Mouse (Mus musculus) forebrain, embryonic 13.5 days (tissue): ENCODE measurements around the gene Tox2. TPM values are rescaled to one million over a fixed set of nuclear protein-coding genes. Genes with fewer than 3 reads are reported as not detected.

Experiments
- ATAC-seq: fragments of 200-750 bp; cut with Nextera tagmentation; 2 replicates; pipeline ENCODE4 v1.8.0; 2017
- H3K27ac ChIP-seq: fragments of 300-500 bp; sonication (generic); 2 replicates; pipeline ENCODE4 v1.5.1; 2015; ENCODE audit warnings: inconsistent platforms, mild to moderate bottlenecking, moderate library complexity
- H3K27me3 ChIP-seq: fragments of 300-500 bp; sonication (generic); 2 replicates; pipeline ENCODE4 v1.6.1; 2015; ENCODE audit warnings: mild to moderate bottlenecking, inconsistent platforms
- H3K36me3 ChIP-seq: fragments of 300-500 bp; sonication (generic); 2 replicates; pipeline ENCODE4 v1.6.1; 2015; ENCODE audit warnings: mild to moderate bottlenecking, inconsistent platforms; ENCODE audit not compliant: poor library complexity, severe bottlenecking
- H3K4me1 ChIP-seq: fragments of 300-500 bp; sonication (generic); 2 replicates; pipeline ENCODE4 v1.6.1; 2015; ENCODE audit warnings: inconsistent platforms
- H3K4me2 ChIP-seq: fragments of 300-500 bp; sonication (generic); 2 replicates; pipeline ENCODE4 v1.6.1; 2015; ENCODE audit warnings: inconsistent platforms, mild to moderate bottlenecking, moderate library complexity
- H3K4me3 ChIP-seq: fragments of 300-500 bp; sonication (generic); 2 replicates; pipeline ENCODE4 v1.5.1; 2015; ENCODE audit warnings: mild to moderate bottlenecking, inconsistent platforms
- H3K9ac ChIP-seq: fragments of 300-500 bp; sonication (generic); 2 replicates; pipeline ENCODE4 v1.6.1; 2015; ENCODE audit warnings: mild to moderate bottlenecking, inconsistent platforms
- H3K9me3 ChIP-seq: fragments of 300-500 bp; sonication (generic); replicated peaks from 2 replicates; pipeline ENCODE4 v1.6.1; 2016; ENCODE audit warnings: inconsistent platforms
- WGBS: fragments of 180-500 bp; shearing (Covaris S2); methylation state at CpG from one replicate; pipeline ENCODE4 v1.1.7; 2015; 5-methylcytosine and 5-hydroxymethylcytosine counted together
- polyA plus RNA-seq: library from polyadenylated mRNA; unstranded; fragments of >200 nt; fragmentation: Nextera tagmentation; extraction: Ambion mirVana; gene quantifications from 2 replicates; pipeline ENCODE4 v1.2.1, GENCODE M21; 2015

Gene Tox2
- polyA plus RNA-seq, 1 experiment from 2014 or later = 17.9 TPM

GRCm38 (mm10) chr2:163332368-163333055 lies 129.6 kb downstream of the Tox2 start:
- ATAC-seq = peak; percentile 33; the same call in 1 of the 2 replicates

GRCm38 (mm10) chr2:163340263-163340662 lies 137.3 kb downstream of the Tox2 start:
- Histone ChIP-seq H3K4me2 (no peak overlapping the region), H3K27me3 (peaks cover 59% of the 10 kb centered on the region), H3K4me1 (peaks cover 8% of the 10 kb centered on the region; the same call in 1 of the 2 replicates), H3K9ac (no peak overlapping the region), H3K9me3 (no peaks in the 10 kb centered on the region), H3K36me3 (no peaks in the 10 kb centered on the region), H3K27ac (no peak overlapping the region), H3K4me3 (no peak overlapping the region)
- ATAC-seq = peak; percentile 83
- 19% methylated on average over 9 of the region's 9 CpGs for WGBS

More at GRCm38 (mm10) chr2:163332368-163333055, 129.6 kb downstream of the Tox2 start:
- H3K36me3 ChIP-seq = no peaks in the 10 kb centered on the region
- H3K4me3 ChIP-seq = no peak overlapping the region
- 73% methylated on average over 13 of the region's 13 CpGs for WGBS
- H3K9ac ChIP-seq = no peak overlapping the region
- H3K4me2 ChIP-seq = no peak overlapping the region
- no peak overlapping the region for H3K27ac ChIP-seq
- no peaks in the 10 kb centered on the region for H3K9me3 ChIP-seq
- peaks cover 23% of the 10 kb centered on the region for H3K27me3 ChIP-seq
- H3K4me1 ChIP-seq = no peaks in the 10 kb centered on the region

DNA sequence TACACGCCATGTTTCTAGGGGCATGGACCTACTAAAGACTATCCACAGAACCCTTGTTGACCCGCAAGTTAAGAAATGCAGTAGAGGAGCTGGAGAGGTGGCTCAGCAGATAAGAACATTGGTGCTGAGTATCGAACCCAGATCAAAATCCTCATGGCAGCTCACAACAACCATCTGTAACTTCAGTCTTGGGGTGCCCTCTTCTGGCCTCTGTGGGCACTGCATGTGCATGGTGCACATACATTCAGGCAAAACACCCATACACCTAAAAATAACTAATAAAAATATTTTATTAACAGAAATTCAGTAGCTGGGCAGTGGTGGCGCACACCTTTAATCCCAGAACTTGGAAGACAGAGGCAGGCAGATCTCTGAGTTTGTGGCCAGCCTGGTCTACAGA lies 140.7 kb downstream of the Tox2 start:
- H3K9me3 ChIP-seq = no peaks in the 10 kb centered on the region
- no peaks in the 10 kb centered on the region for H3K36me3 ChIP-seq
- H3K4me3 ChIP-seq = no peak overlapping the region
- H3K4me2 ChIP-seq = no peak overlapping the region
- peaks cover 34% of the 10 kb centered on the region for H3K27me3 ChIP-seq
- no peak overlapping the region for H3K27ac ChIP-seq
- peaks cover 8% of the 10 kb centered on the region; the same call in 1 of the 2 replicates for H3K4me1 ChIP-seq
- no peak for ATAC-seq
- 87% methylated on average over 4 of the region's 4 CpGs for WGBS
- H3K9ac ChIP-seq = no peak overlapping the region

- Histone ChIP-seq H3K4me3 (no peak overlapping the region), H3K27me3 (peaks cover 19% of the 10 kb centered on the region), H3K9me3 (no peaks in the 10 kb centered on the region), H3K36me3 (no peaks in the 10 kb centered on the region), H3K4me1 (no peaks in the 10 kb centered on the region), H3K4me2 (no peak overlapping the region), H3K9ac (no peak overlapping the region), H3K27ac (no peak overlapping the region)
- WGBS = 80% methylated on average over 13 of the region's 13 CpGs
- no peak for ATAC-seq
These were observed 142.2 kb downstream of the Tox2 start for GRCm38 (mm10) chr2:163344976-163345660.

- Histone ChIP-seq H3K36me3 (no peaks in the 10 kb centered on the region), H3K27ac (no peak overlapping the region), H3K4me3 (no peak overlapping the region), H3K4me1 (no peaks in the 10 kb centered on the region), H3K9ac (no peak overlapping the region), H3K4me2 (no peak overlapping the region), H3K27me3 (peaks cover 5% of the 10 kb centered on the region; the same call in 1 of the 2 replicates), H3K9me3 (no peaks in the 10 kb centered on the region)
- WGBS = 85% methylated on average over 11 of the region's 11 CpGs
- ATAC-seq = no peak
These were observed 143.6 kb downstream of the Tox2 start for GRCm38 (mm10) chr2:163346497-163346896.

GRCm38 (mm10) chr2:163347517-163348184 lies 144.7 kb downstream of the Tox2 start:
- ATAC-seq = no peak
- H3K27me3 ChIP-seq = peaks cover 5% of the 10 kb centered on the region; the same call in 1 of the 2 replicates
- WGBS = 83% methylated on average over 8 of the region's 8 CpGs
- no peak overlapping the region for H3K4me2 ChIP-seq
- no peak overlapping the region for H3K4me3 ChIP-seq
- H3K4me1 ChIP-seq = no peaks in the 10 kb centered on the region
- H3K36me3 ChIP-seq = no peaks in the 10 kb centered on the region
- H3K9me3 ChIP-seq = no peaks in the 10 kb centered on the region
- H3K9ac ChIP-seq = no peak overlapping the region
- no peak overlapping the region for H3K27ac ChIP-seq

DNA sequence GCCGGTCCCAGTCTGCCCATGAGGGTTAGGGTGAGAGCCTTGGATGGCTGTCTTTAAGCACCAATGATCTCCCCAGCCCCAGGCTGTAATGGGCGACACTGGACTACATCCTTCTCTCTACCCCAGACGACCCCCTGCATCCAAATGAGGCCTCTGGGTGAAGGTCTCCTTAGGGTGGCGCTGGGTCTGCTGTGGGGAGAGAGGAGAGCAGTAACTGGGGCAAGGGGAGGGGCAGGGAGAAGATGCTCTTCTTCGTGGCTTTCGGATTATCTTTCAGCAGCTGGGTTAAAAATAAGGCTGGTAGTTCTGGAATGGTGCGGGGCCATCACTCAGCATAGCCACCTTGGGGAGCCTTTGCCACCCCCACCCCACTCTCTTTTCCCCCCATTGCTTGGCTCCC lies 145.8 kb downstream of the Tox2 start:
- no peak overlapping the region for H3K27ac ChIP-seq
- WGBS = 82% methylated on average over 7 of the region's 7 CpGs
- ATAC-seq = no peak

GRCm38 (mm10) chr2:163349411-163349810 lies 146.5 kb downstream of the Tox2 start:
- Histone ChIP-seq H3K27me3 (peaks cover 5% of the 10 kb centered on the region; the same call in 1 of the 2 replicates), H3K36me3 (no peaks in the 10 kb centered on the region), H3K27ac (no peak overlapping the region), H3K4me2 (no peak overlapping the region), H3K4me3 (no peak overlapping the region), H3K9me3 (no peaks in the 10 kb centered on the region), H3K9ac (no peak overlapping the region), H3K4me1 (no peaks in the 10 kb centered on the region)
- 69% methylated on average over 9 of the region's 9 CpGs for WGBS
- ATAC-seq = no peak

More for the DNA sequence above, 145.8 kb downstream of the Tox2 start:
- no peaks in the 10 kb centered on the region for H3K36me3 ChIP-seq
- H3K9ac ChIP-seq = no peak overlapping the region
- no peaks in the 10 kb centered on the region for H3K9me3 ChIP-seq
- peaks cover 5% of the 10 kb centered on the region; the same call in 1 of the 2 replicates for H3K27me3 ChIP-seq
- H3K4me3 ChIP-seq = no peak overlapping the region
- no peak overlapping the region for H3K4me2 ChIP-seq
- no peaks in the 10 kb centered on the region for H3K4me1 ChIP-seq

DNA sequence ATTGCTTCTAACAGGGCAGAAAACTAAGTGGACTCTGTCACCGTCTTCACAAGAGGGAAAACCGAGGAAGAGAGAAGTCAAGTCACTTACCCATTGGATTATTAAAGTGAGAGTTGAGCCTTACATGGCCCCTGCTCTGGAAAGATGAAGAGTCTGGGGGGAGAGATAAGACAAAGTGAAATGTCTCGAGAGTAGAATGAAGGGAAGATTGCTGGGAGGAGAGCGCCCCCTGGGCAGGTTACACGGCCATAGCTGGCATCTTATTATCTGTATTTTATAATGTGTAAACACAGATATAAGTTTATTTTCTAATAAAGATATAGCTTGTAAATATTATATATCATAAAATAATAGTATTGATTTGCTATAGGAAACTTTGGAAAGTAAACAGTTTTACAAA lies 147.5 kb downstream of the Tox2 start:
- 54% methylated on average over 5 of the region's 5 CpGs for WGBS
- H3K4me2 ChIP-seq = no peak overlapping the region

GRCm38 (mm10) chr2:163353731-163354130 lies 150.8 kb downstream of the Tox2 start:
- 26% methylated on average over 7 of the region's 7 CpGs for WGBS
- Histone ChIP-seq H3K4me2 (no peak overlapping the region), H3K4me3 (no peak overlapping the region), H3K36me3 (no peaks in the 10 kb centered on the region), H3K9me3 (no peaks in the 10 kb centered on the region), H3K4me1 (no peaks in the 10 kb centered on the region), H3K27me3 (no peaks in the 10 kb centered on the region), H3K27ac (no peak overlapping the region), H3K9ac (no peak overlapping the region)
- no peak for ATAC-seq

More for the DNA sequence above, 147.5 kb downstream of the Tox2 start:
- H3K9me3 ChIP-seq = no peaks in the 10 kb centered on the region
- no peaks in the 10 kb centered on the region for H3K4me1 ChIP-seq
- no peaks in the 10 kb centered on the region for H3K36me3 ChIP-seq
- H3K4me3 ChIP-seq = no peak overlapping the region
- H3K27ac ChIP-seq = no peak overlapping the region
- ATAC-seq = no peak
- peaks cover 5% of the 10 kb centered on the region; the same call in 1 of the 2 replicates for H3K27me3 ChIP-seq
- no peak overlapping the region for H3K9ac ChIP-seq

DNA sequence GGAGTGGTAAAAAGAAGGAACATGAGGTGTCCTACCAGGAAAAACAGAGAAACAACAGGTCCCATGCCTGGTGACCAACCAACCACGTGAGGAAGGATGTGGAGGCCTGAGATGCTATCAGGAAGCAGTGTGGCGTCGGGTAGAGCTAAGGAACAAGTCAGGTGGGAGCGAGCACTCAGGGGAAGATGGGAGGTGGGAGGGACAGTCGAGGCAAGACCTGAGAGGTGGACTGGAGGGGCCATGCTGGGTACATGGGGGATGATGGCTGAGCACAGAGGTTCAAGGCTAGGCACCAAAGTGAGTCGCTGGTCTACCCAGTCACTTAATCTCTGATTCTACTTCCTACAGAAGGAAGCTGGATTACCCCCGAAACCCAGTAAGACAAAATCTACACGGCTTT lies 152.7 kb downstream of the Tox2 start:
- Histone ChIP-seq H3K4me2 (no peak overlapping the region), H3K27ac (no peak overlapping the region), H3K27me3 (no peaks in the 10 kb centered on the region), H3K9me3 (no peaks in the 10 kb centered on the region), H3K9ac (no peak overlapping the region), H3K36me3 (no peaks in the 10 kb centered on the region), H3K4me1 (no peaks in the 10 kb centered on the region), H3K4me3 (no peak overlapping the region)
- WGBS = 78% methylated on average over 8 of the region's 8 CpGs
- no peak for ATAC-seq
